Mouse (Mus musculus) stomach, postnatal 0 days (tissue): ENCODE measurements around the gene Marveld1. TPM values are rescaled to one million over a fixed set of nuclear protein-coding genes. Genes with fewer than 3 reads are reported as not detected.

Experiments used
- ATAC-seq: fragments of 200-750 bp; cut with Nextera tagmentation; 2 replicates; pipeline ENCODE4 v1.8.0; 2017; ENCODE audit not compliant: low FRiP score, low TSS enrichment
- DNase-seq: peaks from one replicate; pipeline ENCODE4 v3.0.0-alpha.2; 2016; ENCODE audit warnings: low spot score
- H3K27ac ChIP-seq: fragments of 300-500 bp; sonication (generic); replicated peaks from 2 replicates; pipeline ENCODE4 v1.5.1; 2014; ENCODE audit warnings: mild to moderate bottlenecking, control low read depth
- H3K27me3 ChIP-seq: fragments of 300-500 bp; sonication (generic); 2 replicates; pipeline ENCODE4 v1.6.1; 2014; ENCODE audit warnings: low read length; ENCODE audit not compliant: control insufficient read depth, insufficient read depth
- H3K36me3 ChIP-seq: fragments of 300-500 bp; sonication (generic); 2 replicates; pipeline ENCODE4 v1.6.1; 2014; ENCODE audit warnings: low read length, mixed read lengths; ENCODE audit not compliant: control insufficient read depth, insufficient read depth
- H3K4me1 ChIP-seq: fragments of 300-500 bp; sonication (generic); replicated peaks from 2 replicates; pipeline ENCODE4 v1.6.1; 2014; ENCODE audit warnings: antibody characterized with exemption; ENCODE audit not compliant: control insufficient read depth, insufficient read depth
- H3K4me2 ChIP-seq: fragments of 300-500 bp; sonication (generic); replicated peaks from 2 replicates; pipeline ENCODE4 v1.6.1; 2014; ENCODE audit warnings: low read depth, mild to moderate bottlenecking, control low read depth, moderate library complexity
- H3K4me3 ChIP-seq: fragments of 300-500 bp; sonication (generic); 2 replicates; pipeline ENCODE4 v1.5.1; 2014; ENCODE audit warnings: low read depth, low read length, control low read depth
- H3K9ac ChIP-seq: fragments of 300-500 bp; sonication (generic); 2 replicates; pipeline ENCODE4 v1.6.1; 2014; ENCODE audit warnings: mild to moderate bottlenecking, low read length, control low read depth, mixed read lengths
- H3K9me3 ChIP-seq: fragments of 300-500 bp; sonication (generic); 2 replicates; pipeline ENCODE4 v1.6.1; 2016; ENCODE audit warnings: low read length; ENCODE audit not compliant: control insufficient read depth
- CTCF ChIP-seq: IDR thresholded peaks from 2 replicates; pipeline ENCODE4 v1.5.1; 2016; ENCODE audit warnings: antibody characterized with exemption, low read depth, mild to moderate bottlenecking, moderate library complexity
- EP300 ChIP-seq: optimal IDR thresholded peaks from 2 replicates; pipeline ENCODE3; 2016; ENCODE audit warnings: antibody characterized with exemption
- WGBS: fragments of 180-500 bp; shearing (Covaris S2); extraction: QIAGEN DNeasy Blood & Tissue Kit; methylation state at CpG from one replicate; pipeline ENCODE4 v1.1.7; 2014; 5-methylcytosine and 5-hydroxymethylcytosine counted together
- polyA plus RNA-seq: library from polyadenylated mRNA; unstranded; fragments of >200 nt; fragmentation: Nextera tagmentation; extraction: Ambion mirVana; gene quantifications from 2 replicates; pipeline ENCODE4 v1.2.1, GENCODE M21; 2015

Marveld1 gene
- polyA plus RNA-seq, 1 experiment from 2014 or later: 15.3 TPM

DNA sequence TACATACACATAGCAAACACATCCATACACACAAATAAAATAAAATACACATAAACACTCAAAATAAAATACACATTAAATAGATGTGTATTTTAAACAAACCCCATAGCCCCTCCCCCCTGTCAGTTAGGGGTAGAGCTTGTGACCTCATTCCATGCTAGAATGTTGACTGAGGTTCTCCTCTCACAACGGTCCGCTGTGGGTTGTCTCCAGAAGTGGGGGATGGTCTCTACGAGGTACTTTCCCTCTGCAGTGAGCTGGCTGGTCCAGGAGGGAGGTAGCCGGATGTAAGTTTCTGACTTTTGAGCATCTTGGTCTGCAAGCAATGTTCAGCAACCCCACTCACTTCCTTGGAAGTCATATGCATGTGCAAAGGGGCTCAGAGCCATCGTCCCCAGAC, 16.6 kb downstream of the Marveld1 start, which contains the start of gene Zfyve27:
Gene Zfyve27 (plus strand): TSS at position 188 of the 400 bp plus-strand sequence.
- Histone ChIP-seq H3K4me1 (no peaks in the 10 kb centered on the region; the same call in 1 of the 2 replicates), H3K9me3 (no peaks in the 10 kb centered on the region), H3K27ac (no peak within 1 kb of the TSS), H3K9ac (no peak within 1 kb of the TSS), H3K4me3 (no peak within 1 kb of the TSS), H3K36me3 (no peaks in the 10 kb centered on the region), H3K4me2 (no peak within 1 kb of the TSS), H3K27me3 (no peaks in the 10 kb centered on the region)
- DNase-seq (no peak), ATAC-seq (no peak)
- TF ChIP-seq CTCF: no peak
- no peak for TF ChIP-seq EP300
- 39% methylated on average over 5 of the region's 5 CpGs for WGBS

DNA sequence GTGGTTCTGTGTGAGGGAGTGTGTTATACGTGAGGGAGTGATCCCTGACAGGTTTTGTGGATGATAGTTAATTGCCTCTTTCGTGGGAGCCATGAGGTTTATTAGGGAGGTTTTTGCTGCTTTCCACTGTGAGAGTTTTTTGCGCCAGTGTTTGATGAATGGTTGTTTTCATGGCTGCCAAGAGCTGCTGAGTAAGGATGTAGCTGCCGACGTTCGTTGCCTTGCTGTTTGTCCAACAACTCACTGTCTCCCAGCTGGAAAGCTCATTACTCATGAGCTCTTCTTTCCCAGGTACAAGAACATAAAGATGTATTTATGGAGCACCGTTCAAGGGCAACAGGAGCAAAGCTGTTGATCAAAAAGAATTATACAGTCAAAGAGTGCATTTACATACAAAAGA, 17.0 kb downstream of the Marveld1 start:
- ATAC-seq: no peak
- H3K4me2 ChIP-seq: no peak overlapping the region
- H3K9ac ChIP-seq: no peak overlapping the region
- H3K36me3 ChIP-seq: no peaks in the 10 kb centered on the region
- no peaks in the 10 kb centered on the region for H3K27me3 ChIP-seq
- DNase-seq: no peak
- H3K9me3 ChIP-seq: no peaks in the 10 kb centered on the region
- H3K4me3 ChIP-seq: no peak overlapping the region
- WGBS: 22% methylated on average over 7 of the region's 7 CpGs
- H3K27ac ChIP-seq: no peak overlapping the region
- TF ChIP-seq EP300: no peak
- TF ChIP-seq CTCF: no peak
- H3K4me1 ChIP-seq: no peaks in the 10 kb centered on the region; the same call in none of the 2 replicates

DNA sequence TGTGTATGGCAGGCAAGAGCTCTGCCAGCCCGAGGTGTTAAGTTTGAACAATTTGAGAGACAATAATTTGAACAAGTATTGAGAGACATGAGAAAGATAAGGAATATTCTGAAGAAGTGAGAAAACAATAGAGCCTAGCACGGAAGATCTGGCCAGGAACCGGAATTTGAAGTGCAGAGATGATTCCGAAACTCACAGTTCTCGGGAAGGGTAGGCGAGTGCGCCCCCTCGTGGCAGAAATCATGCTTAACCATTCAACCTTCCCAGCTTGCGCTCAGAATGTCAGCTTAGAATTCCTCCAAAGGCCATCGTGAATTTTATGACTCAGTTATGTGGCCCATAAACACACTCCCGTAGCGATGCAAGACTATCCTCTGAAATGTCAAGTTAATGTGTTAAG, 18.9 kb downstream of the Marveld1 start:
- no peak overlapping the region for H3K4me3 ChIP-seq
- TF ChIP-seq CTCF (peak; percentile 95), EP300 (no peak)

DNA sequence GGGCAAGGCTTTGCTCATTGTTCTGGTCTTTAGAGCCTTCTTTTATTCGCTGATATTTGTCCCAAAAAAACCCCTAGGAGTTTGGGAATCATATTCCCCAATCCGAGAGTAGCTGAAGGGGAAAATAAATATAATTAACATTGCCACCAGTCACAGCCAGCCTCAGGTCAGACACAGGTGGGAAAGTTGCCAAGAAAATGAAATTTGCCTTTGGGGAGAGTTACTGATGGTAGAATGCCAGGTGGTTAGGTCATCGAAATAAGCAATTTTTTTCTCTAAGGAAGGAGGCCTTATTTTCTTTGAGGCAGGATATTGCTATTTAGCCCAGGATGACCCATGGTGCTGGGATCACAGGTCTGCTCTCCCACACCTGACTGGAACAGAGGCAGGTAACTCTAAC, 19.6 kb downstream of the Marveld1 start:
- ATAC-seq (no peak), DNase-seq (no peak)
- Histone ChIP-seq H3K9ac (no peak overlapping the region), H3K4me2 (no peak overlapping the region), H3K4me1 (peaks cover under 1% of the 10 kb centered on the region), H3K36me3 (no peaks in the 10 kb centered on the region), H3K4me3 (no peak overlapping the region), H3K27me3 (no peaks in the 10 kb centered on the region), H3K27ac (no peak overlapping the region), H3K9me3 (no peaks in the 10 kb centered on the region)
- TF ChIP-seq CTCF (no peak), EP300 (no peak)
- WGBS: 37% methylated on average over 3 of the region's 3 CpGs

More for the DNA sequence above, 18.9 kb downstream of the Marveld1 start:
- Histone ChIP-seq H3K4me2 (peak overlapping the region; percentile 47), H3K27ac (no peak overlapping the region), H3K4me1 (no peaks in the 10 kb centered on the region; the same call in none of the 2 replicates), H3K9ac (no peak overlapping the region), H3K36me3 (no peaks in the 10 kb centered on the region), H3K27me3 (no peaks in the 10 kb centered on the region), H3K9me3 (no peaks in the 10 kb centered on the region)
- no peak for ATAC-seq
- WGBS: 3% methylated on average over 12 of the region's 12 CpGs
- DNase-seq: peak; percentile 86

DNA sequence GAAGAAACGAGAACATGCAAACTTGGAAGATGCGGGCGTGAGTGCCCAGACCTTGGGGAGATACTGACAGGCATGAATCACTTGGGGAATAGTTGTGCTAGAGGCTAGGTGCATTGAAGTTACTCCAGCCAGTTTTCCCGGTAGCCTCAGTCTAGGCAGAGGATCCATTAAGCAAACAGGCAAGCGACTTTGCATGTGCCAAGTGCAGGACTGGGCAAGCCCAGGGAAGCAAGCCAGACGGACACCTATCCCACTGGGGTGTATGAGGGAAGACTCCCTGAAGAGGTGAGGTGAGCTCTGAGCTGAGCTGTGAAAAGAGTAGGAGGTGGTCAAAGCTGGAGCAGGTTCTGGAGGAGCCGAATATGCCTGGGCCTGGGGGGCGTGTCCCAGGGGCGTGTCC, 20.3 kb downstream of the Marveld1 start:
- Histone ChIP-seq H3K9ac (no peak overlapping the region), H3K4me1 (peaks cover 2% of the 10 kb centered on the region), H3K27me3 (no peaks in the 10 kb centered on the region), H3K4me3 (no peak overlapping the region), H3K36me3 (no peaks in the 10 kb centered on the region), H3K27ac (no peak overlapping the region), H3K4me2 (no peak overlapping the region), H3K9me3 (no peaks in the 10 kb centered on the region)
- ATAC-seq (no peak), DNase-seq (peak; percentile 18)
- no peak for TF ChIP-seq EP300
- no peak for TF ChIP-seq CTCF
- WGBS: 53% methylated on average over 9 of the region's 9 CpGs

DNA sequence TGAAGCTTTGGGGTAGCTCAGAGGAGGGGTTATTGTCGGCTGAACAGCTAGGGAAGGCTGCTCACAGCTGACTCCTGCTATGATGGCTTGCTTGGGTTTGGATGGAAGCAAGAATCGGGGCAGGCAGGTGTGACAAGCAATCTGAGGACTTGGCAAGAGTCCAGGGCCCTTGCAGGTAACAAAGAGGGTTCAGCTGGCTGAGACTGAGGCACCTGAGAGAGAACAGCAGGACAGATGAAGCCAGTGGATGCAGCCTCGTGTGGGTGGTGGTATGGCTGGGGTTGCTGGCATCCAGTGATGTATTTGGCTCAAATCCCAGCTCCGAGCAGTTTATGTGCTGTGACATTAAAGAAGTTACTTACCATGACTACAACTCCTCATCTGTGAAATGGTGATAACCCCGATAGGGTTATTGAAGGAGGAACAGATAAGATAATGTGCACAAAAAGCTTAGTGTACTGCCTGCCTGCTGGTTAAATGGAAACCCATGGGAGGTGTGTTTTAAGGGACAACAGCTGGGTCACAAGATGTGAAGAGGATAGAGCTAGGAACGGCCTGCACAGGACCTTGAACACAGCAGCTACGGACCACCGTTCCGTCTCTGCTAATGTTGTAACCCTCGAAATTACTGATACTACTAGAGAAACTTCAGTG, 22.2 kb downstream of the Marveld1 start:
- 49% methylated on average over 10 of the region's 10 CpGs for WGBS
- Histone ChIP-seq H3K4me2 (0 out of 2 replicates have a peak overlapping the region, but pooled peaks have one; percentile 83), H3K4me1 (peaks cover 2% of the 10 kb centered on the region), H3K9ac (no peak overlapping the region), H3K27me3 (no peaks in the 10 kb centered on the region), H3K9me3 (no peaks in the 10 kb centered on the region), H3K36me3 (no peaks in the 10 kb centered on the region), H3K4me3 (no peak overlapping the region), H3K27ac (no peak overlapping the region)
- ATAC-seq (no peak), DNase-seq (peak; percentile 46)
- no peak for TF ChIP-seq EP300
- no peak for TF ChIP-seq CTCF
